Mouse (Mus musculus): ENCODE results near the gene Gipc1. TPM values are rescaled to one million over a fixed set of nuclear protein-coding genes. Genes with fewer than 3 reads are reported as not detected.

Gipc1 gene
- total RNA-seq, 2 experiments from 2014 or later: 42.5 to 51.7 TPM

DNA sequence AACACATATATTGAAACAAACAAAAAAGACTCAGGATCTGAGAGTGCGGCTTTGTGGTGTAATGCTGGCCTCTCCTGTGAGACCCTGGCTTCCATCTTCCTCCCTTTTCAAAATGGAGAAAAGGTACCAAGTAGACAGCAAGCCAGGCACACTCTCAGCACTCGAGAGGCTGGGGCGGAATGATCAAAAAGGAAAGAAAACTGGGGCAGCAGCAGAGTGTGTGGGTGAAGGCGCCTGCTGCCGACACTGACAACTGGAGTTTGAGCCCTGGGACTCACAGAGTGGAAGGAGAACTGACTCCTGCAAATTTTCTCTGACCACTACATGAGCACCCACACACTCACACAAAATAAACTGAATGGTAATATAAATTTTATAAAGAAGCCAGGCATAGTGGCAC lies 22.0 kb downstream of the Gipc1 start:
- DNase-seq (ENCODE audit: low spot score in 2 of 2): no peak

DNA sequence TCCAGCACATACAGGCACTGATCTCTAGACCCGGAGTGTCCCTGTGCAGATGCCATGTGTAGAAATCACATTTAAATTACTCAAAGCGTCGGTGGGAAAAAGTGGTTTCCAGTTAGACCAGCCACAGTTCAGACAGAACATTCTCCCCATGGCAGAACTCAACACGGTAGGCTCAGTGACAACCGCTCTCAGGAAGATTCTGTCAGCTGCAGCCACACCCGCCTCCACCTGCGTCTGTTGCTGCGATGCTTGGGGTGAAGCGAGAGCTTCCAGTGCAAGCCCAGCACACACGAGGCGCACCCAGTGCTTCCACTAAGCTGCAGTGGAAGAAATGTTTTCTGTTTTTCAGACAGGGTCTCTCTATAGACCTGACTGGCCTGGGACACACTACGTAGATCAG lies 27.4 kb downstream of the Gipc1 start:
- DNase-seq (ENCODE audit: low spot score in 2 of 2): no peak

DNA sequence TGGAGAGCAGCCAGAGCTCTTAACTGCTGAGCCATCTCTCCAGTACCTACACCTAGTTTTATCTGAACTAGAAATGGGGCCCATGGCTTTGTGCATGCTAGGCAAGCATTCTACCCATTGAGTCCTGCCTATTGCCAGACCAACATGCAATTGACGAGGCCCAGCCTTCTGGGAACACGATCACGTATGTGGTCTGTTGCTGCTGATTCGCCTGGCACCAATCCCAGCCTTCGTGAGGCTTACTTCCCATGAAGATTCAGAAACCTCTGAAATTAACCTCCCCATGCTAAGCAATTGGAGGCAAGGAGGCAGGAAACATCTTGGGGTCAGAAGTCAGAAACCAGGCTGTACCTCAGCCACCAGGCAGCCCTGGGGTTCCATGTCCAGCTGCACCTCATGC lies 28.1 kb downstream of the Gipc1 start:
- no peak for DNase-seq (ENCODE audit: low spot score in 2 of 2)

GRCm38 (mm10) chr8:83681099-83681498 lies 28.6 kb downstream of the Gipc1 start:
- DNase-seq (ENCODE audit: low spot score in 2 of 2): no peak

- DNase-seq (ENCODE audit: low spot score in 2 of 2): no peak
Observed at GRCm38 (mm10) chr8:83684517-83684916, 32.0 kb downstream of the Gipc1 start.

GRCm38 (mm10) chr8:83689264-83689663 lies 36.8 kb downstream of the Gipc1 start:
- DNase-seq (ENCODE audit: low spot score in 2 of 2): no peak

GRCm38 (mm10) chr8:83693609-83694236 lies 41.2 kb downstream of the Gipc1 start:
- DNase-seq (ENCODE audit: low spot score in 2 of 2): no peak

GRCm38 (mm10) chr8:83694369-83695160 lies 42.1 kb downstream of the Gipc1 start:
- DNase-seq (ENCODE audit: low spot score in 2 of 2): no peak

- no peak for DNase-seq (ENCODE audit: low spot score in 2 of 2)
Observed at GRCm38 (mm10) chr8:83695351-83696106, 43.1 kb downstream of the Gipc1 start.

- no peak for DNase-seq (ENCODE audit: low spot score in 2 of 2)
Observed at GRCm38 (mm10) chr8:83697374-83698220, 45.1 kb downstream of the Gipc1 start.

DNA sequence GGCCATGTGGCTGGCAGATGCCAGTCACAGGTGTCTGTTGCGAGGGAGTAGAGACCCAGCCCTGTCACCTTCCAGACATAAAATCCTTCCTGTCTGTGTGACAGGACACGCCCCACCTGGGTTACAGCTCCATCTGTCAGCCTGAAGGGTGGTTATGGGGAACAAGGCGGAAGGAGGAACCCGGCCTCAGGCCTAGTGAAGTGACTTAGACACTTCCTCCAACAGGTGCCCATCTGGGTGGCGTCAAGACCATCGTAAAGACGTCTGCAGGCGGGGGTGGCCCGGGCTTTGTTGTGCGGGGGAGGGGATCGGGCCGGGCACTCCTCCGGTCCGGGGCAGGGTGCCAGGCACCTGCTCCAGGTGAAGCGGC lies 45.8 kb downstream of the Gipc1 start:
- no peak for DNase-seq (ENCODE audit: low spot score in 2 of 2)

GRCm38 (mm10) chr8:83698661-83699453 lies 46.4 kb downstream of the Gipc1 start, which contains the start of gene Pkn1:
Pkn1 (minus strand) TSS chr8:83699179.
- DNase-seq (ENCODE audit: low spot score in 2 of 2): peak; percentile 70 to 83

- no peak for DNase-seq (ENCODE audit: low spot score in 2 of 2)
Observed at GRCm38 (mm10) chr8:83699566-83699965, 47.1 kb downstream of the Gipc1 start.

DNA sequence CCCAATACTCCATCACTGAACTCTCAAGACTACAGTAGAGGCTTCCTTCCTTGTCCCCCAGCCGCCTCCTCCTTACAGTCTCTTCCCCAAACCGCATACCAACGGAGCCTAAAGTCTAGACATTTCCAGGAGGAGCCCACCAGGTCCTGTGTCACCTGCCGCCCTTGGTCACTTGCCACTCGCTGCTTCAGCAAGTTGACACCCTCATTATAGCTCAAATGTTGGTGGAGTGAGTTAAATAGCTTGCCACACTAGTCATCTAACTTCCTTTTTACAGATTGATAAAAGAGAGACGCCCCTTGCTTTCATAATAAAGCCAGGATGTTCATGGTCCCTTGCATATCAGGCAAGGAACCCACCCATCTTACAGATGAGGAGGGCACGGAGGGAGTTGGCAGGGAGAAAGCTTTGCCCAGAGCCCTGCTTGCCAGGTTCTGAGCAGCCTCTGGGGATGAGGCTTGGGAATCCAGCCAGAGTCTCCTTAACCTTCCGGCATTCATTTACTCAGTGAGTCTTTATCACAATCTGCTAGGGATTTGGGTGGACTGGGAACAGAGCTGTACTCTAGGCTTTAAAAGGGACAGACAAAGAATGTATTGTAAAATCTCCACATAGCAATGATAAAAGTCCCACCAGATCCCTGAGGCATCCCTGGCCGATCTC lies 48.1 kb downstream of the Gipc1 start:
- no peak for DNase-seq (ENCODE audit: low spot score in 2 of 2)

GRCm38 (mm10) chr8:83703426-83703825 lies 50.9 kb downstream of the Gipc1 start:
- no peak for DNase-seq (ENCODE audit: low spot score in 2 of 2)

DNA sequence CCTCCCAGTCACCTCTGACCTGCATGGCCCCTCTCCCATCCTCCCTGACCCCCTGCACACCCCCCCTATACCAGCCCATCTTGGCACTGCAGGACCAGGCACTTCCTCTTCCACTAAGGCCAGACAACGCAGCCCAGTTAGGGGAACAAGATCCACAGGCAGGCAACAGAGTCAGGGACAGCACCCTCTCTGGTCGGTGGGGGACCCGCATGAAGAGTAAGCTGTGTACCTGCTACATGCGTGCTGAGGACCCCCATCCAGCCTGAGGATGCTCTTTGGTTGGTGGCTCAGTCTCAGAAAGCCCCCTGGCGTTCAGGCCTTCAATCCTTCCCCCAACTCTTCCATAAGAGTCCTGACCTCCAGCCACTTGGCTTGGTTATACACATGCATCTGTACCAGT lies 53.9 kb downstream of the Gipc1 start:
- DNase-seq (ENCODE audit: low spot score in 2 of 2): no peak

DNA sequence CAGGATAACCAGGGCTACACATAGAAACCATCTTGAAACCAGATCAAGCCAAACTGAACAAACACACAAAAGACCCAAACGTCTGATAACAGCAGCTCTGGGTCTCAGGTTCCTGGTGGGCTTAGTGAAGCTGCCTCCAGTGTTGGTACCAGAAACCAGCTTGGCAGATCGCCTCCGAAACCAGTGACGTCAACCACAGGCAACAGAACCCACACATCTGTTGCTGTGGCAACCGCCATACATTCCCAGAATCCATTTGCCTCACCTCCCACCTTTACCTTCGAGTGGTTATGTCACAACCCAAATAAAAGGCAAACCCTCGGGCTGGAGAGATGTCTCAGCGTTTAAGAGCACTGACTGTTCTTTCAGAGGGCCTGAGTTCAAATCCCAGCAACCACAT lies 55.1 kb downstream of the Gipc1 start:
- no peak for DNase-seq (ENCODE audit: low spot score in 2 of 2)

Data from gastrocnemius, postnatal 4 days (tissue).